Mouse (Mus musculus) retina, embryonic 14.5 days (tissue): ENCODE results near the gene Abhd17b.

Experiments used
- DNase-seq: peaks from one replicate; pipeline ENCODE4 v3.0.0-alpha.2; 2015; ENCODE audit warnings: low spot score

The Abhd17b gene

GRCm38 (mm10) chr19:21731887-21732286, 78.9 kb downstream of the Abhd17b start:
- DNase-seq = no peak

GRCm38 (mm10) chr19:21733176-21733575, 80.2 kb downstream of the Abhd17b start:
- DNase-seq = no peak

GRCm38 (mm10) chr19:21734112-21734511, 81.1 kb downstream of the Abhd17b start:
- peak; percentile 73 for DNase-seq
